Mouse (Mus musculus) CH12.LX (cell line): ENCODE measurements around the gene Dennd2a. TPM values are rescaled to one million over a fixed set of nuclear protein-coding genes. Genes with fewer than 3 reads are reported as not detected.

ENCODE experiments used
- DNase-seq: peaks from one replicate; pipeline ENCODE4 v3.0.0-alpha.2; 2013; ENCODE audit errors: extremely low read depth
- H3K27ac ChIP-seq: 2 replicates; pipeline ENCODE4 v1.5.1; 2012; ENCODE audit warnings: low read depth, mild to moderate bottlenecking, control low read depth, moderate library complexity; ENCODE audit not compliant: insufficient read depth
- H3K27me3 ChIP-seq: replicated peaks from 2 replicates; pipeline ENCODE3; 2012; ENCODE audit warnings: inconsistent platforms
- H3K36me3 ChIP-seq, 2 experiments: replicated peaks in 1 of 2; 2 replicates each; pipeline versions ENCODE3 to v1.6.1; 2012; ENCODE audit warnings: inconsistent platforms in 1 of 2, low read length in 1 of 2, mild to moderate bottlenecking in 1 of 2, mixed read lengths in 1 of 2, moderate library complexity in 1 of 2; ENCODE audit not compliant: control insufficient read depth in 1 of 2, insufficient read depth in 1 of 2
- H3K4me1 ChIP-seq, 2 experiments: 2 replicates each; pipeline ENCODE4 v1.6.1; 2012; ENCODE audit warnings: inconsistent platforms in 1 of 2, moderate library complexity in 1 of 2; ENCODE audit not compliant: insufficient read depth in 2 of 2, control insufficient read depth in 1 of 2
- H3K4me2 ChIP-seq: 2 replicates; pipeline ENCODE4 v1.6.1; 2012; ENCODE audit warnings: low read depth, mild to moderate bottlenecking, control low read depth; ENCODE audit not compliant: poor library complexity, insufficient read depth, severe bottlenecking
- H3K4me3 ChIP-seq, 3 experiments: fragments of 150-350 bp in 1 of 3; sonication (generic) in 1 of 3; replicated peaks in 1 of 3; 2 replicates each; pipeline versions ENCODE3 to v1.5.1; 2011 to 2012; ENCODE audit warnings: low read depth in 2 of 3, low read length in 2 of 3, mild to moderate bottlenecking in 2 of 3, moderate library complexity in 2 of 3, control low read depth in 1 of 3, improper control_type of control experiment in 1 of 3, inconsistent platforms in 1 of 3, mixed read lengths in 1 of 3; ENCODE audit not compliant: poor library complexity in 1 of 3
- H3K79me2 ChIP-seq: replicated peaks from 2 replicates; pipeline ENCODE4 v1.6.1; 2012; ENCODE audit warnings: mild to moderate bottlenecking, moderate library complexity; ENCODE audit not compliant: control insufficient read depth, poor library complexity, insufficient read depth, severe bottlenecking; ENCODE audit errors: extremely low read depth
- H3K9ac ChIP-seq: 2 replicates; pipeline ENCODE4 v1.6.1; 2012; ENCODE audit warnings: low read depth, mild to moderate bottlenecking, control low read depth, moderate library complexity; ENCODE audit not compliant: insufficient read depth
- H3K9me3 ChIP-seq: replicated peaks from 2 replicates; pipeline ENCODE3; 2012; ENCODE audit warnings: low read length, inconsistent platforms, mixed read lengths
- BHLHE40 ChIP-seq: IDR thresholded peaks from 2 replicates; pipeline ENCODE4 v1.6.1; 2011; ENCODE audit warnings: mild to moderate bottlenecking, low read depth, low read length, improper control_type of control experiment
- CHD1 ChIP-seq: IDR thresholded peaks from 2 replicates; pipeline ENCODE4 v1.6.1; 2012; ENCODE audit warnings: low read depth, low read length, improper control_type of control experiment, inconsistent platforms
- CTCF ChIP-seq, 2 experiments: IDR thresholded peaks in 1 of 2; conservative IDR thresholded peaks in 1 of 2; 2 replicates each; pipeline ENCODE4 v1.5.1; 2011 to 2012; ENCODE audit warnings: low read depth in 2 of 2, low read length in 2 of 2, improper control_type of control experiment in 1 of 2, inconsistent platforms in 1 of 2, mild to moderate bottlenecking in 1 of 2, moderate library complexity in 1 of 2
- ELF1 ChIP-seq: IDR thresholded peaks from 2 replicates; pipeline ENCODE4 v1.6.1; 2014; ENCODE audit warnings: low read depth, mild to moderate bottlenecking, inconsistent platforms, low read length, improper control_type of control experiment
- EP300 ChIP-seq: IDR thresholded peaks from 2 replicates; pipeline ENCODE4 v1.6.1; 2011; ENCODE audit warnings: low read length, improper control_type of control experiment
- ETS1 ChIP-seq: conservative IDR thresholded peaks from 2 replicates; pipeline ENCODE4 v1.6.1; 2012; ENCODE audit warnings: low read depth, mild to moderate bottlenecking, inconsistent platforms, low read length, improper control_type of control experiment, moderate library complexity
- GABPA ChIP-seq: IDR thresholded peaks from 2 replicates; pipeline ENCODE4 v1.6.1; 2012; ENCODE audit warnings: low read depth, low read length, improper control_type of control experiment, inconsistent platforms; ENCODE audit not compliant: insufficient replicate concordance
- MAFK ChIP-seq: IDR thresholded peaks from 2 replicates; pipeline ENCODE4 v1.6.1; 2011; ENCODE audit warnings: low read length, improper control_type of control experiment; ENCODE audit not compliant: insufficient replicate concordance
- MAX ChIP-seq: IDR thresholded peaks from 2 replicates; pipeline ENCODE4 v1.6.1; 2011; ENCODE audit warnings: low read length, improper control_type of control experiment
- MAZ ChIP-seq: IDR thresholded peaks from 2 replicates; pipeline ENCODE4 v1.6.1; 2012; ENCODE audit warnings: low read depth, mild to moderate bottlenecking, inconsistent platforms, low read length, improper control_type of control experiment, moderate library complexity
- NELFE ChIP-seq: IDR thresholded peaks from 2 replicates; pipeline ENCODE4 v1.6.1; 2011; ENCODE audit warnings: low read depth, low read length, improper control_type of control experiment
- PAX5 ChIP-seq: IDR thresholded peaks from 2 replicates; pipeline ENCODE4 v1.6.1; 2012; ENCODE audit warnings: low read length, inconsistent platforms, mixed read lengths
- RCOR1 ChIP-seq: conservative IDR thresholded peaks from 2 replicates; pipeline ENCODE4 v1.6.1; 2012; ENCODE audit warnings: low read depth, mild to moderate bottlenecking, inconsistent platforms, low read length, improper control_type of control experiment
- SMC3 ChIP-seq: IDR thresholded peaks from 2 replicates; pipeline ENCODE4 v1.6.1; 2011; ENCODE audit warnings: low read depth, low read length, improper control_type of control experiment
- USF1 ChIP-seq: IDR thresholded peaks from 2 replicates; pipeline ENCODE4 v1.6.1; 2014; ENCODE audit warnings: low read depth, mild to moderate bottlenecking, inconsistent platforms, low read length, improper control_type of control experiment
- USF2 ChIP-seq: conservative IDR thresholded peaks from 2 replicates; pipeline ENCODE4 v1.6.1; 2011; ENCODE audit warnings: low read depth, low read length, improper control_type of control experiment
- dilution Hi-C: fragments of 300-500 bp; cut with MboI; formaldehyde crosslinking; loops from 2 replicates; pipeline ENCODE4 v1.14.3; 2020; ENCODE audit warnings: low sequenced_read_pairs; ENCODE audit not compliant: extremely low pct_unique_long_range_greater_than_20kb, extremely low pct_ligation_motif_present
- in situ Hi-C: fragments of 300-500 bp; cut with MboI; formaldehyde crosslinking; loops from 3 replicates; pipeline ENCODE4 v1.14.3; 2019; ENCODE audit warnings: low sequenced_read_pairs, low pct_ligation_motif_present, low pct_unique_long_range_greater_than_20kb, mixed read lengths
- polyA plus RNA-seq: library from polyadenylated mRNA; unstranded; fragments of >175 nt; gene quantifications from 2 replicates; pipeline ENCODE4 v1.2.1, GENCODE M21; 2012; ENCODE audit warnings: low read depth; ENCODE audit not compliant: insufficient read length
- total RNA-seq, 2 experiments: library from RNA; depleted of rRNA; stranded (reverse); fragments of 300-350 nt in 1 of 2; fragments of >200 nt in 1 of 2; gene quantifications; 2 replicates each; pipeline ENCODE4 v1.2.3; 2012 to 2014

Dennd2a gene
- total and polyA plus RNA-seq, 3 experiments: 3.7 to 10.6 (median 9.1) TPM

DNA sequence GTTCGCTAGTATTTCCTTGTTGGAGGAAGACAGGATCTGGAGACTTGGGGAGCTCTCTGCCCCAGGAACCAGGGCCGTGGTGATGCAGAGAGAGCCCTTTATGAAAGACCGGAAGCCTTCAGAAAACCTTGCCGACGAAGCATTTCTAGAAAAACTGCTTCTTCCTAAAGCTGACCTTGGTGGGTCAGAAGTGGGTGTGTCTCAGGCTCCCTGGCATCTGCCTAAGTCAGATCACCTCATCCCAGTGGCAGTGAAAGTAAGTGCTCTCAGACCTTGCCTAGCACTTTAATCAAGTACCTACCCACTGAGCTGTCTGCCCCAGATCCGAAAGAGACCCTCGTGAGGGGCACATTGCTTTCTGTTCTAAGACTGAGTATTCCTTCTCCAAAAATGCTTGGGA, 17.3 kb upstream of the Dennd2a start:
- Histone ChIP-seq H3K79me2 (no peaks in the 10 kb centered on the region), H3K4me2 (peak overlapping the region; percentile 69), H3K9ac (peak overlapping the region; percentile 78), H3K36me3 (peaks cover 4 to 36% of the 10 kb centered on the region in 2 experiments), H3K27ac (no peak overlapping the region), H3K9me3 (no peaks in the 10 kb centered on the region), H3K4me1 (peaks cover 0 to 19% of the 10 kb centered on the region in 2 experiments; a peak in 2 of 4 replicates), H3K4me3 (peak overlapping the region; percentile 76 to 85 (median 81)), H3K27me3 (no peaks in the 10 kb centered on the region)
- no peak for DNase-seq
- in situ Hi-C loops: no loop called here
- TF ChIP-seq BHLHE40 (no peak), SMC3 (no peak), MAZ (no peak), CHD1 (no peak)
- dilution Hi-C loops: loop anchor here (25.0 kb wide), 1 partner anchor 113 kb away; no protein-coding TSS in a partner anchor

DNA sequence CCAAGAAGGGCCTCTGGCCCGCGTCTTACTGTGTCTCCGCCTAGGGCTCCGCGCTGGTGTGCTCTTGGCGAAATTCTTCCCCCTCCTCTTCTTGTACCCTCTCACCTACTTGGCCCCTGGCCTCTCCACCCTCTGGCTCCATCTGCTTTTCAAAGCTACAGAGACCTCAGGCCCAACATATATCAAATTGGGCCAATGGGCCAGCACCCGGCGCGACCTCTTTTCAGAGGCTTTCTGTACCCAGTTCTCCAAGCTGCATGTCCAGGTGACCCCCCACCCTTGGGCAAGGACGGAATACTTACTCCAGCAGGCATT, 16.8 kb upstream of the Dennd2a start:
- Histone ChIP-seq H3K9me3 (no peaks in the 10 kb centered on the region), H3K27me3 (no peaks in the 10 kb centered on the region), H3K36me3 (peaks cover 3 to 32% of the 10 kb centered on the region in 2 experiments), H3K9ac (peak overlapping the region; percentile 78), H3K4me2 (peak overlapping the region; percentile 69), H3K79me2 (no peaks in the 10 kb centered on the region), H3K27ac (peak overlapping the region; percentile 38; the same call in 1 of the 2 replicates), H3K4me1 (peaks cover 0 to 19% of the 10 kb centered on the region in 2 experiments; a peak in 2 of 4 replicates), H3K4me3 (peak overlapping the region; percentile 76 to 85 (median 81))
- no peak for TF ChIP-seq SMC3
- TF ChIP-seq NELFE: no peak
- TF ChIP-seq MAX: no peak
- no peak for TF ChIP-seq EP300
- TF ChIP-seq ELF1: no peak
- no peak for TF ChIP-seq PAX5
- no peak for TF ChIP-seq GABPA
- TF ChIP-seq RCOR1: no peak
- no peak for TF ChIP-seq ETS1
- no peak for TF ChIP-seq BHLHE40
- TF ChIP-seq CTCF (conservative IDR thresholded peaks at IDR 0.05 in 1 of 2, IDR thresholded peaks at IDR 0.05 in 1 of 2; ENCODE audit: low read depth in 2 of 2, low read length in 2 of 2): no peak
- no peak for TF ChIP-seq MAFK
- no peak for TF ChIP-seq USF1
- TF ChIP-seq USF2: no peak
- dilution Hi-C loops: loop anchor here (25.0 kb wide), 1 partner anchor 112 kb away; no protein-coding TSS in a partner anchor
- in situ Hi-C loops: no loop called here
- DNase-seq: no peak
